Mouse (Mus musculus) kidney, embryonic 14.5 days (tissue): Measurements from ENCODE around the gene Fhl2. TPM values are rescaled to one million over a fixed set of nuclear protein-coding genes. Genes with fewer than 3 reads are reported as not detected.
A peak's percentile ranks its signal among the peaks of the same experiment; 100 is the strongest.

Source experiments
- ATAC-seq: fragments of 200-750 bp; cut with Nextera tagmentation; 2 replicates; pipeline ENCODE4 v1.8.0; 2017; ENCODE audit warnings: moderate number of reproducible peaks, mild to moderate bottlenecking, moderate TSS enrichment, moderate library complexity; ENCODE audit not compliant: low FRiP score, low TSS enrichment
- H3K27ac ChIP-seq: fragments of 300-500 bp; sonication (generic); 2 replicates; pipeline ENCODE4 v1.5.1; 2014; ENCODE audit warnings: low read depth, mild to moderate bottlenecking, low read length, moderate library complexity, mixed read lengths
- H3K27me3 ChIP-seq: fragments of 300-500 bp; sonication (generic); 2 replicates; pipeline ENCODE4 v1.6.1; 2014; ENCODE audit warnings: mild to moderate bottlenecking, low read length; ENCODE audit not compliant: control insufficient read depth, insufficient read depth
- H3K36me3 ChIP-seq: fragments of 300-500 bp; sonication (generic); 2 replicates; pipeline ENCODE4 v1.6.1; 2014; ENCODE audit warnings: low read length, mixed read lengths; ENCODE audit not compliant: control insufficient read depth, insufficient read depth
- H3K4me1 ChIP-seq: fragments of 300-500 bp; sonication (generic); 2 replicates; pipeline ENCODE4 v1.6.1; 2014; ENCODE audit warnings: low read length, mixed read lengths; ENCODE audit not compliant: control insufficient read depth, insufficient read depth
- H3K4me2 ChIP-seq: fragments of 300-500 bp; sonication (generic); replicated peaks from 2 replicates; pipeline ENCODE4 v1.6.1; 2014; ENCODE audit warnings: low read depth, mild to moderate bottlenecking, low read length
- H3K4me3 ChIP-seq: fragments of 300-500 bp; sonication (generic); 2 replicates; pipeline ENCODE4 v1.5.1; 2014; ENCODE audit warnings: mild to moderate bottlenecking, low read length
- H3K9ac ChIP-seq: fragments of 300-500 bp; sonication (generic); 2 replicates; pipeline ENCODE4 v1.6.1; 2014; ENCODE audit warnings: low read depth, mild to moderate bottlenecking, low read length, moderate library complexity
- H3K9me3 ChIP-seq: fragments of 300-500 bp; sonication (generic); 2 replicates; pipeline ENCODE4 v1.6.1; 2016; ENCODE audit warnings: low read length; ENCODE audit not compliant: control insufficient read depth
- WGBS: fragments of 180-500 bp; shearing (Covaris S2); extraction: QIAGEN DNeasy Blood & Tissue Kit; methylation state at CpG from one replicate; pipeline ENCODE4 v1.1.7; 2014; 5-methylcytosine and 5-hydroxymethylcytosine counted together
- polyA plus RNA-seq: library from polyadenylated mRNA; unstranded; fragments of >200 nt; fragmentation: Nextera tagmentation; extraction: Ambion mirVana; gene quantifications from 2 replicates; pipeline ENCODE4 v1.2.1, GENCODE M21; 2014

Gene Fhl2
- polyA plus RNA-seq, 1 experiment from 2014 or later, result 87.6 TPM

DNA sequence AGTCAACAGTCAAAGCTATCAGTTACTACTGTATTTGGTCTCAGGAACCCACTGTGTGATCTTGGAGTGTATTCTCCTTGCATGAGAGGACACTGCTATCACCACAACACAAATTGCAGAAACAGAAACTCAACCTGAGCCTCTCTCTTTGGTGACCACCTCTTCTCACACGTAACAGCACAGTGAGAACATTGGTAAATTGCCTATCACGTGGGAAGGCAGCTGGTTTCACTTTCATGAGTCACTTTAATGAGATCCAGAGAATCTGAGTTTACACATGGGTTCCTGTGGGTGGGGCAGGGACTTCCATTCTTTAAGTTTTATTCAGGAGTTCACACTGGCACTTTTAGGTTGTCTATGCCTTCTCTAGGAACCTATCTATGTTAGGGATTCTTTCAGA lies 27.4 kb upstream of the Fhl2 start:
- 35% methylated on average over 2 of the region's 2 CpGs for WGBS
- Histone ChIP-seq H3K27ac (peak overlapping the region; percentile 38; the same call in 1 of the 2 replicates), H3K4me1 (0 out of 2 replicates have a peak, but pooled peaks cover 4% of the 10 kb centered on the region), H3K4me2 (no peak overlapping the region), H3K36me3 (no peaks in the 10 kb centered on the region), H3K9ac (no peak overlapping the region), H3K9me3 (no peaks in the 10 kb centered on the region), H3K27me3 (no peaks in the 10 kb centered on the region), H3K4me3 (no peak overlapping the region)
- ATAC-seq, result no peak

DNA sequence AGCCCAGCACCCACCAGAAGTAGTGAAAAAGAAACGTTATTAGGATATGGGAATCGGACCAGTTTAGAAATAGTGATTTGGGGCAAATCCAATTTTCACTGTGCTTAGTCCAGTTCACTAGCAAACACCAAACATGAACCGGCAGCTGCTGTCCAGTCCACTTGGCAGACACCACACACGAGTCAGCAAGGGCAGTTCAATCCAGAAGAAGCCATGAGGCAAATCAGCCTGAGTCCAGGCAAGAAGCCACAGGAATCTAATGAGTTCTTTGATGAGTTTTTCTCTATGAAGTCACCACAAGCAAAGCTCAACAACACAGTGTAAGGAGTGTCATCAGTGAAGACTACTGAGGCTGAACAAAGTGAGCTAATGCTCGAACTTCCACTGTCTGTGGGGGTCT lies 26.3 kb upstream of the Fhl2 start:
- 91% methylated on average over 5 of the region's 5 CpGs for WGBS
- ATAC-seq, result no peak

GRCm38 (mm10) chr1:43218016-43218680 lies 21.4 kb upstream of the Fhl2 start:
- H3K4me2 ChIP-seq, result no peak overlapping the region
- no peaks in the 10 kb centered on the region for H3K27me3 ChIP-seq
- peak overlapping the region; percentile 65 for H3K27ac ChIP-seq
- no peak overlapping the region for H3K9ac ChIP-seq
- H3K9me3 ChIP-seq, result no peaks in the 10 kb centered on the region
- ATAC-seq, result peak; percentile 55; the same call in 1 of the 2 replicates
- no peaks in the 10 kb centered on the region for H3K36me3 ChIP-seq
- WGBS, result 43% methylated on average over 3 of the region's 3 CpGs
- H3K4me1 ChIP-seq, result 0 out of 2 replicates have a peak, but pooled peaks cover 6% of the 10 kb centered on the region
- H3K4me3 ChIP-seq, result no peak overlapping the region

More for the DNA sequence above, 26.3 kb upstream of the Fhl2 start:
- H3K27ac ChIP-seq, result no peak overlapping the region
- H3K4me2 ChIP-seq, result no peak overlapping the region
- H3K9ac ChIP-seq, result no peak overlapping the region
- H3K4me3 ChIP-seq, result no peak overlapping the region
- no peaks in the 10 kb centered on the region for H3K27me3 ChIP-seq
- 0 out of 2 replicates have a peak, but pooled peaks cover 10% of the 10 kb centered on the region for H3K4me1 ChIP-seq
- no peaks in the 10 kb centered on the region for H3K9me3 ChIP-seq
- H3K36me3 ChIP-seq, result no peaks in the 10 kb centered on the region

- 31% methylated on average over 3 of the region's 3 CpGs for WGBS
- H3K9ac ChIP-seq, result no peak overlapping the region
- no peak overlapping the region for H3K4me3 ChIP-seq
- peak overlapping the region; percentile 39; the same call in 1 of the 2 replicates for H3K27ac ChIP-seq
- no peak overlapping the region for H3K4me2 ChIP-seq
- H3K4me1 ChIP-seq, result 0 out of 2 replicates have a peak, but pooled peaks cover 6% of the 10 kb centered on the region
- no peaks in the 10 kb centered on the region for H3K36me3 ChIP-seq
- H3K27me3 ChIP-seq, result no peaks in the 10 kb centered on the region
- 0 out of 2 replicates have a peak, but pooled peaks have one; percentile 44 for ATAC-seq
- H3K9me3 ChIP-seq, result no peaks in the 10 kb centered on the region
Observed at GRCm38 (mm10) chr1:43215601-43216000, 18.8 kb upstream of the Fhl2 start.

- ATAC-seq, result no peak
- Histone ChIP-seq H3K4me2 (no peak overlapping the region), H3K36me3 (no peaks in the 10 kb centered on the region), H3K9ac (no peak overlapping the region), H3K9me3 (no peaks in the 10 kb centered on the region), H3K27ac (no peak overlapping the region), H3K27me3 (no peaks in the 10 kb centered on the region), H3K4me1 (no peaks in the 10 kb centered on the region), H3K4me3 (no peak overlapping the region)
- WGBS, result 49% methylated on average over 1 of the region's 1 CpGs
Observed at GRCm38 (mm10) chr1:43211274-43211673, 14.5 kb upstream of the Fhl2 start.

DNA sequence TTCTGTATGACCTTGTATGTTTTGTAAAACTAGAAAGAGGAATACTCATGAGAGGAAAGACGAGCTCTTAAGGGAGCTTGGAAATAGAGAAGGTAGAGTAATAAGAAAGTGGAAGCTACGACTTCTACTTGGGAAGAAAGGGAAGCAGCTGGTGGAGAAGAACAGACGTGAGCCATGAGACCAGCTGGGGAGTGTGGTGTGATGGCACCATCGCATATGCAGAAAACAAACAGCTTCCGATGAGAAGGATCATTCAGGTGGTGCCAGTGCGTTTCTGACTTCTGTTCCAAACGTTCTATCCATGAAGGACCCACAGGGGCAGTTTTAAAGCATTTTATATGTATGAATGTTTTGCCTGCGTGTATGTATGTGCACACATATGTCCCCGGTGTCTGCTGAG lies 13.5 kb upstream of the Fhl2 start:
- no peaks in the 10 kb centered on the region for H3K36me3 ChIP-seq
- H3K4me2 ChIP-seq, result no peak overlapping the region
- no peaks in the 10 kb centered on the region for H3K27me3 ChIP-seq
- no peaks in the 10 kb centered on the region for H3K9me3 ChIP-seq
- no peak overlapping the region for H3K27ac ChIP-seq
- H3K9ac ChIP-seq, result no peak overlapping the region
- H3K4me1 ChIP-seq, result no peaks in the 10 kb centered on the region
- no peak for ATAC-seq
- H3K4me3 ChIP-seq, result no peak overlapping the region
- WGBS, result 85% methylated on average over 9 of the region's 9 CpGs

DNA sequence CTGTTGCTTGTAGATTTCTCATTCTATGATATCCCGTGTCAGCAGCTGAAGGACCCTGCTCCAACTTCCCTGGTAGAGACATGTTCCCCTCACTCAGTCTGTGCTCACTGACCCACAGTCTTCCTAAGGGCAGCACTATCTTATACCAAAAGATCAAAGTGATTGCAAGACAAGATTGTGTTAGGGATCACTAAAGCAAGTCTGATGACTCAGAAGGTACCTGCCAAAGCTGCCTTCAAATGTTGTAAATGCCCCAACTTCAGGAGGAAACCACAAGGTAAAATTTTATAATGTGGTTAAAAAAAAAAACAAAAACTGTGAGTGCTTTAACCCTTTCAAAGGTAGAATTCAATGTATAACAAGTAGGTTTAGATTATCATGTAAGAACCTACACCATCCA lies 10.4 kb upstream of the Fhl2 start:
- 75% methylated on average over 1 of the region's 1 CpGs for WGBS
- H3K36me3 ChIP-seq, result no peaks in the 10 kb centered on the region
- no peak for ATAC-seq
- H3K9ac ChIP-seq, result no peak overlapping the region
- H3K27ac ChIP-seq, result no peak overlapping the region
- no peak overlapping the region for H3K4me2 ChIP-seq
- H3K4me1 ChIP-seq, result 0 out of 2 replicates have a peak, but pooled peaks cover 3% of the 10 kb centered on the region
- no peaks in the 10 kb centered on the region for H3K27me3 ChIP-seq
- H3K4me3 ChIP-seq, result no peak overlapping the region
- no peaks in the 10 kb centered on the region for H3K9me3 ChIP-seq

DNA sequence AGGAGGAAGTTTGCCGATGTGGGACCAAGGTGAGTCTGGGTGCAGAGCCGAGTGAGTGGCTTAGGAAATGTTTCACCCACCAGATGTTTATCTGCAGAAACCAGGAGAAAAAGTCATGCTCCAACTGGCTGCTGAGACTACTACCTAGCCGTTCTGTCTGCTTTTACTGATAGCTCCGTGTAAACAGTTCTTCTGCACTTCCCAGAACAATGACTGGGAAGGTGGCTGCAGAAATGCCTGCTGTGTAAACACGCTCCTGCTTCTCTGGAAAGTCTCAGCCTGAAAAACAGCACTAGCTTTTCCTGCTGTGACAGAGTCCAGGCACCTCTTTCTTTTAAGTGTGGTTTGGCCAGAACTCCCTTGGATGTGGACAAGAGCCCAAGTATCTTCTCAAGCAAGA lies 6.5 kb upstream of the Fhl2 start:
- H3K27me3 ChIP-seq, result no peaks in the 10 kb centered on the region
- H3K4me1 ChIP-seq, result 0 out of 2 replicates have a peak, but pooled peaks cover 3% of the 10 kb centered on the region
- H3K27ac ChIP-seq, result no peak overlapping the region
- no peak overlapping the region for H3K4me3 ChIP-seq
- H3K9me3 ChIP-seq, result no peaks in the 10 kb centered on the region
- WGBS, result 54% methylated on average over 5 of the region's 5 CpGs
- no peak for ATAC-seq
- no peaks in the 10 kb centered on the region for H3K36me3 ChIP-seq
- no peak overlapping the region for H3K9ac ChIP-seq
- no peak overlapping the region for H3K4me2 ChIP-seq

- 0 out of 2 replicates have a peak, but pooled peaks cover 3% of the 10 kb centered on the region for H3K4me1 ChIP-seq
- H3K9me3 ChIP-seq, result no peaks in the 10 kb centered on the region
- no peak overlapping the region for H3K27ac ChIP-seq
- ATAC-seq, result no peak
- no peak overlapping the region for H3K4me3 ChIP-seq
- H3K36me3 ChIP-seq, result no peaks in the 10 kb centered on the region
- no peaks in the 10 kb centered on the region for H3K27me3 ChIP-seq
- H3K4me2 ChIP-seq, result no peak overlapping the region
- H3K9ac ChIP-seq, result no peak overlapping the region
Observed at GRCm38 (mm10) chr1:43202226-43202625, 5.4 kb upstream of the Fhl2 start.
